Mouse (Mus musculus): ENCODE data around the gene 1110002E22Rik.
A peak's percentile ranks its signal among the peaks of the same experiment; 100 is the strongest.

Gene 1110002E22Rik

DNA sequence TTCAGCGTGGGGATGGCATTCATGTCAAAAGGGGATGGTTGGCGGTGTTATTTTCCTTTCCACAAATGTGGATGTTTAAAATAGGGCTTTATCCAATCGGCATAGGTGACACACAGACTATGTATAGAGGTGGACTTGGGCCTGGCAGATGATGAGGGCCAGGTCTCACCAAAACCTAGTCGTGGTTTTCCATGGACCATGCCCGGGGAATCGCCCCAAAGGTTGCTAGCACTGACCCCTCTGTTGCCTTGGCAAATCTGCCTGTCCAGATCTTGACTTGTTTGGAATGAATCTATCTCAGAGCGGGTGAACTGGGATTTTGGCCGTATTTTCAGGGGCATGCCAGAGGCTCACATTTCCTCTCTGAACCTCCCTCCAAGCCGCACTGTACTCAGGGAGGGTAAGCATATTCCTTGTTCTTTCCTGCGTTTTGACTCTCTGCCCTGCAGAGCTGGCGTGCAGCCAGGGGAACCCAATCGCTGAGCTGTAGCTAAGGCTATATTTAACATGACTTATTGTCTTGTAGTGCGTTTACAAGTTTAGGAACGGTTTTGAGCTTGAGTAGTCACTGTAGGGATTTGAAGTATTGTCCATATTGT, 1.0 kb upstream of the 1110002E22Rik start:
- DNase-seq (ENCODE audit: low spot score in 2 of 2), result peak in 1 of 2 experiments; percentile 38

DNA sequence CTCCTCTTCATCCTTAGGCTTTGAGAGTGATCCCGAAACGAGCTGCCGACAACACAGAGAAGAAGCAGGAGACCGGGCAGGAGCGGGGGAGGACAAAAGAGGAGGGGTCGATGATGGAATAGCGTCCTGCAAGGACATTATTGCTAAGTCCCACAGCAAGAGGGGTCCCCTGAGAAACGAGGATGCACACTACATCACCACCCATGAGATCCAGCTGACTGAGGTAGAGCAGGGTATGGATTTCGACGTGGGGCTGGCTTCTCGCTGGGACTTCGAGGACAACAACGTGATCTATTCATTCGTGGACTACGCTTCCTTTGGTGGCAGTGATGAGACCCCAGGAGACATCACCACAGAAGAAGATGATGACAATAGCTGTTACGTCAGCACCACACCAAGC, 1.1 kb downstream of the 1110002E22Rik start:
- DNase-seq (ENCODE audit: low spot score in 2 of 2), result no peak

DNA sequence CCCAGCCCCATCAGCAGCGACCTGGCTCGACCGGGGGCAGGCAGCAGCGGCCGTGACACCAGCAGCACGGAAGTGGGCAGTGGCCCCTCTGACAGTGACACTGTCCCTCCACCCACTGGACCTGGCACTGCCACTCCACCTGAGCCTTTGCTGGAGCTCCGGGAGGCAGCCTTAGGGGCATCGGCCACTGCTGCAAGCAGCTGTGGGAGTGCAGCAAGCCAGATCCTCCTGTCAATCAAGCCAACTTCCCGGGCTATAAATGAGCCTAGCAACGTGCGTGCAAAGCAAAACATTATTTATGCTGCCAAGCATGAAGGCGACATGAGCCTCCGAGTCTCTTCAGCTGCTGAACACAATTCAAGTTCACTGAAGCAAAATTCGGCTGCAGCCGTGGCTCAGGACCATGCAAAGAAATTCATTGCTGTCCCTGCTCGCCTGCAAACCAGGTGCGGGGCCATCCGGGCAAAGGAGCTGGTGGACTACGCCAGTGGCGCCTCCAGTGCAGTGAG, 1.6 kb downstream of the 1110002E22Rik start:
- DNase-seq (ENCODE audit: low spot score in 2 of 2), result no peak

DNA sequence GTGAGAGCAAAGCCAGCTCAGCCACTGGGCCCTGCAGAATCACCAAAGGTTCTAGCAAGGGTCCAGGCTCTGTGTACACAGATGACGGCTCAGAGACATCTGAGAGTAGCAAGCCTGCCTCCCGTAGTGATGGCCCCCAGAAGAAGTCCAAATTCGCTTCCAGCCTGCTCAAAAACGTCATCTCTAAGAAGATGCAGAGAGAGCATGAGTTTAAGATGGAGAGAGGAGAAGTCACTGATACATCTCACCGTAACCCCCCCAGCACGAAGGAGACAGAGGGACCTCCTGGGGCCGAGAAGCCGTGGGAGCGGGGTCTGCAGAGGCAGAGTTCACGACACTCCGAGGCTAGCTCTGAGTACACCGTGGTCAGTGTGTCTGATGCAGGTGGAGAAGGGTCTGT, 2.4 kb downstream of the 1110002E22Rik start, which contains the start of gene Gm5105:
TSS of gene Gm5105 (minus strand) at position 101 of the 400 bp plus-strand sequence.
- no peak for DNase-seq (ENCODE audit: low spot score in 2 of 2)

GRCm38 (mm10) chr3:138068103-138068502, 3.3 kb downstream of the 1110002E22Rik start:
- no peak for DNase-seq (ENCODE audit: low spot score in 2 of 2)

GRCm38 (mm10) chr3:138069756-138070511, 5.1 kb downstream of the 1110002E22Rik start:
- no peak for DNase-seq (ENCODE audit: low spot score in 2 of 2)

DNA sequence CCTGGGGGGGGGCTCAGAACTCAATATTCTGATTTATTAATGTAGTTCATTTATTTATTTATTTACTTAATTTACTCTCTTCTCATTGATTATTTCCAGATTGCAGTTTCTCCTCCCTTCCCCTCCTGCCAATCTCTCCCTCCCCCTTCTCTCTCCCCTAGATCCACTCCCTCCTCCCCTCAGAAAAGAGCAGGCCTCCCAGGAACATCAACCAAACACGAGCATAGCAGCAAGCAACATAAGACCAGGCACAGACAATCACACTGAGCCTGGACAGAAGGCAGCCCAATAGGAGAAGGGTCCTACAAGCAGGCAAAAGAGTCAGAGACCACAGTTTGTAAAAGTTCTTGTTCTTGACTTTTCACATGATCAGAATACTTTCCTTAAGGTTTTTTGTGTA, 6.2 kb downstream of the 1110002E22Rik start:
- DNase-seq (ENCODE audit: low spot score in 2 of 2), result no peak

- no peak for DNase-seq (ENCODE audit: low spot score in 2 of 2)
Measured at GRCm38 (mm10) chr3:138071476-138072073, 6.7 kb downstream of the 1110002E22Rik start.

- DNase-seq (ENCODE audit: low spot score in 2 of 2), result no peak
Measured at GRCm38 (mm10) chr3:138074214-138074613, 9.4 kb downstream of the 1110002E22Rik start.

- no peak for DNase-seq (ENCODE audit: low spot score in 2 of 2)
Measured at GRCm38 (mm10) chr3:138075209-138075608, 10.4 kb downstream of the 1110002E22Rik start.

DNA sequence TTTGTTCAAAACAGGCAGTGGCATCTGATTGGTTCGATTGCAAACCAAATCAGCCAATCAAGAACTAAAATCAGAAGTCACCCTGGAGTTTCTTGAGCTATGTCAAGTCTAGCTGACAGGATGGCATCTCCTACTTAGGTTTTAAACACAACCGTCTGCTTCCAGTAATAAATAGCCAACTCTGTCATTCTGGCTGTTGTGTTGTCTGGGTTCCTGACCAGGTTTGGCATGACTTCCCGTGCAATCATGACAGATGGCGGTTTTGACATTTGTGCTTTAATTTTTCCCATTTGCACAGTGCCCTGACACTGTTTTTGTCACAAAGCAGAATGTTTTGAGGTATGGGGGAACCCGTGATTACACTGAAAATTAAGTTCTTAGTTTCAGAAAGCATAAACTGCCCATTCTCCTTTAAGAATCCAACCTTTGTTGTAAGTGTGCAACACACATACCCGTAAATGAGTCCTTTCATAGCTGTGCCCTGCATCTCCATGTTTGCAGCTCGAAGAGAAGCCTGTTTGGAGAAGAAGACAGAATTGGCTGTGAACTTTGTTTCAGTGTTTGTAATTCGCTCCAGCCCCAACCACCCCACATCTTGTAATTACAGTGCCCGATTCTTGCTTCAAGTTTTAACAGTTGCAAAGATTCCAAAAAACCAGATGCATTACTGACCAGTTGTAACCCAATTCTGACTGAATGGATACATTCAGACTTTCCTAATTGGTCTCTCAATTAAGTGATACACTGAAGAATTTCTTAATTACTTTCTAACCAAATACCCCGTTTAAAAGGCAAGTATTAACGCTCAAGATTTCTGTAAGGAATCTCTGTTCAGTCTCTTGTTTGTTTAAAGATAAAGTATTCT, 12.9 kb downstream of the 1110002E22Rik start:
- no peak for DNase-seq (ENCODE audit: low spot score in 2 of 2)

DNA sequence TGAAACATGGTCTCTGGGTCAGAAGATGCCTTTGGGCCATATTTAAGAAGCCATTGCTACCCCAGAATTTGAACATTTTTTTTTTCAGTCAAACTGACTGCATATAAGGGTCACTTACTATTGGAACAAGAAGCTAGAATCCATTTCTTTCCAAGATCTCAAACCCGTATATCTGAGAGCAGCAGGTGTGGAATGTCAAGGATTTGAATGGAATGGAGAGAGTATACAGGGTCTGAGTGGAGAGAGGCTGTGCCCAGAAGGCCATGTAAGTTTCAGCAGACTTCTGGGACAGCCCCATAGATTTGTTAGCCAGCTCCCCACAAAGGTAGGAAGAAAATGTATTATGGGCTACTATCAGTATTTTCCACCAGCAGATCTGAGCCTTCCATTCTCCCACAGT, 13.8 kb downstream of the 1110002E22Rik start:
- DNase-seq (ENCODE audit: low spot score in 2 of 2), result no peak

- DNase-seq (ENCODE audit: low spot score in 2 of 2), result no peak
Measured at GRCm38 (mm10) chr3:138083073-138083637, 18.3 kb downstream of the 1110002E22Rik start.

DNA sequence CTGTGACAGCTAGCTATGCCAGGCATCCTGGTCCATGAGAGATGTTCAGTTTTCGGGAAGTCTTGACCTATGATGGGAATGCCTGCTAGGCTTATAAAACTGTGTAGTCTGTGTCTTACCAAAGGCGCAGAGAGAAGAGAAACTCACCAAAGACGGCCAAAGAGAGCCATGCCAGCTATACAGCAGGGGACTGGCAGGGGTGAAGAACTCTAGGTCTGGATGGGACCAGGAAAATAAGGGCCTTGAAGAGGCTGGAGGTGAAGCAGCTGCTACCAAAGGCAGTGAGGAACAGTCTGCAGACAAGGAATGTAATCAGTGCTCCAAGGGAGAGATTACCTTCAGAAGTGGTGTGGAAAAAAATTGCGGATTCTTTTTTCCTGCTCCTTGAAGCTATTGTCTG, 19.0 kb downstream of the 1110002E22Rik start:
- DNase-seq (ENCODE audit: low spot score in 2 of 2), result no peak

DNA sequence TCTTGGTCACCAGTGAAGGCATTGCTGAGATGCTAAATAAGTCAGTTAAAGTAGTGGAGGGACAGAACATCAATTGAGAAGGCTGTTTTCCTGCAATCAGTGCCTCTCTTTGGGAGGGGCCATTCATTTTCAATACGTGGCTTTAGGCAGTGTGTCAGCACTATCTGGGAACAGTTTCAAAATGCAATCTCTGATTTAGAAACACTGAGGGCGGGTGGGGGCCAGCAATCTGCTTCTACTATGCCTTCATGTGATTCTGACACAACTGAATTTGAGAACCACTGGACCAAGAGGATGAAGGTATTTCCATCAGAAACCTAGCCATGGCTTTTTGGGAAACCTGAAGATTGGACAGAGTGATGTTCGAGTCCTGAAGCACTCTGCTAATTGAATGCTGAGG, 30.4 kb downstream of the 1110002E22Rik start:
- DNase-seq (ENCODE audit: low spot score in 2 of 2), result no peak

GRCm38 (mm10) chr3:138095718-138096117, 30.9 kb downstream of the 1110002E22Rik start:
- no peak for DNase-seq (ENCODE audit: low spot score in 2 of 2)

- DNase-seq (ENCODE audit: low spot score in 2 of 2), result no peak
Measured at GRCm38 (mm10) chr3:138096263-138097028, 31.6 kb downstream of the 1110002E22Rik start.

DNA sequence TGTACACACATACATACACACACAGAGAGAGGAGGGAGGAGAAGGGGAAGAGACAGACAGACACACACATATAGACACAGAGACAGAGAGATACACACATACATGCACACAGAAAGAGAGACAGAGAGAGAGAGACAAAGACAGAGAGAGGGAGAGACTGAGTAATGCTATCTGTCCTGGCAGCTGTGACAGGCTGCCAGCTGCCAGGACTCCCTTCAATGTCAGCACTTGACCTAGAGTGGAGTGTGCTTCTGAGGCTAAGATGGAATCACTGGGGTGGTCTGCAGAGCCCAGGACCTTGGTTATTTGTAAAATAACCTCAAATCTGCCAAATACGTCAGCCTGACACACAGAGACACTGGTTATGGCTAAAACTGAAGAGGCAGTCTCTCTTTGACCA, 32.9 kb downstream of the 1110002E22Rik start:
- DNase-seq (ENCODE audit: low spot score in 2 of 2), result no peak

DNA sequence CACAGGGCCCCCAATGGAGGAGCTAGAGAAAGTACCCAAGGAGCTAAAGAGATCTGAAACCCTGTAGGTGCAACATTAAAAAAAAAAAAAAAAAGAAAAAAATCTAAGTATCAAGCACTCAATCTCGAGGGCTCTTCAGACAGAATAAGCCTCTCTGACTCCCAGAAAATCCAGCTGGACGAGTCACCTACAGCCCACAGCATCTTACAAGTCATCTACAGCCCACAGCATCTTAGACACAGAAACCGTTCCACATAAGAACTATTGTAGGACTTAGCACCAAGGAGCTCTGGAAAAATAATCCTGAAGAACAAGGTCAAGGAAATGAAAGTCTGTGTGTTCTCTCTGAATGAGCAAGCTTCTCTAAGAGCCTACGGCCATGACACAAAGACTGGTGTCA, 37.1 kb downstream of the 1110002E22Rik start:
- DNase-seq (ENCODE audit: low spot score in 2 of 2), result no peak

DNA sequence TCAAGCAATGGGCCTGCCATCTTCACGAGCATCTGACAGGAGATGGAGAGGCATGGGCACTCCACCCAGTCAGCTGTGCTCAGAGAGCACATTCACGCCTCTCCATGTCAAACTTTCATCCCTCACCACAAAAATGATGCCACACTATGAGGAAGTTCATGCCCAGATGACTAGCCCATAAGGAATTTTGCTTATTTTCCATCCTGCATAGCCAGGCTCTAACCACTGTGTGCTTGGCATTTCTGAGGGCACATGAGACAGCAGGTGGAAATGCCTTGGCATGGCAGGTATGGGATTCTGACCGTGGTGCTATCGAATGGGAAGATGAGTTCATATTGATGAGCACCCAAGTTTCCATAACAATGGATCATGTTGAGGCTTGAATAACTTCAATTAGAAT, 38.8 kb downstream of the 1110002E22Rik start:
- DNase-seq (ENCODE audit: low spot score in 2 of 2), result no peak

- no peak for DNase-seq (ENCODE audit: low spot score in 2 of 2)
Measured at GRCm38 (mm10) chr3:138105056-138105455, 40.2 kb downstream of the 1110002E22Rik start.

Data from urinary bladder, postnatal 36 days (tissue).